Mouse (Mus musculus): ENCODE results near the gene Gm14444.
"Not testable (repeated sequence)": the region's sequence is repeated elsewhere in the genome, so short reads cannot be mapped to it uniquely, and the experiment has no call there.

The Gm14444 gene

DNA sequence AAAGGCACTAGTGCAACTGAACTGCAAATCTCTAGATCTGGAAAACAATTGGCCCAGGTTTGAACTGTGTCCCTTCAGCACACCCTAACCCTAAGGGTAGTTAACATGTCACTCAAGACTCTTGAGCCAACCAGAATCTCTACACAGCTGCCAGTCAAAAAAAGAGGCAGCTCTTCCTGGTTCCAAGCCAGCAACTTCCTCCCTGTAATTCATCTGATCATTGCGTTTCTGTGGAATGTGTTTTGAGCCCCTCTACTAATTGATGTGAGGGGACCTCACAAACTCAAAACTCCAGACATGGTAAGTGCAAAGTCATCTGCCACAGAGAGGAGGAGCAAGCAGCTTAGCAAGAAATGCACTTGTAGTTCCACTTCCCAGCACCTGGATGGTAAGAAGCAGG lies at the start of gene Gm14444:
Gene Gm14444, plus strand, starts transcription at position 220 of the 400 bp plus-strand sequence.
- DNase-seq (ENCODE audit: low spot score) = not testable (repeated sequence)

DNA sequence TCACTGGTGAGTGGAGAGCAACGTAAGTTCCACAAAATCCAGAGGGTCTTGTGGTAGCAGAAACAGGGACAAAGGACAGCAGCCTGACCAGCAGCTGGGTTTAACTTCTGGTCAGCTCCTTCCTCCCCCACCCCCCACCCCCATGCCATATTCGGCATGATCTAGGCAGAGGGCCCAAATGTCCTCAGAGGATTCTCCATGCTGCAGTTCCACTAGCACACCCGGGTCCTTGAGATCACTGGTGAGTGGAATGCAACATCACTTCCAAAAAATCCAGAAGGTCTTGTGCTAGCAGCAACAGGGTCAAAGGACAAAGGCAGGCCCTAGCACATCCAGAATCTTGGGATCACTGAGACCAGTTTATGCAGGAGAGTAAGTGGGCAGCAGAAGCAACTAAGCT lies 44.6 kb upstream of the Gm14444 start:
- DNase-seq (ENCODE audit: low spot score) = not testable (repeated sequence)

DNA sequence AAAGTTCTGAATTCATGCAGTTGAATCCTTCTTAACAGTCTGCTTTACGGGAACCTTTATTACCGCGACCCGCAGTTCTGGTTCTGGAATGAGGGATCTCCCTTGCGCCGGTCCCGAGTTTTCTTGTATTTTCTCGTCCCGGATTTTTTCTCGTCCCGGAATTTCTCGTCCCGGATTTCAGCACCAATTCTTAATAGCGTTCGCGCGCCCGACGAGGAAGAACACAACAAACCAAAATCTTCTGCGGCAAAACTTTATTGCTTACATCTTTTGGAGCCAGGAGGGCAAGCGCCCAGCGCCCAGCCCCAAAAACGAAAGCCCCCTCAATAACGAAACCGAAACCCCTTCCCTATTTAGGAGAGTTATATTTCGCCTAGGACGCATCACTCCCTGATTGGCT lies 34.2 kb downstream of the Gm14444 start:
- not testable (repeated sequence) for DNase-seq (ENCODE audit: low spot score)

DNA sequence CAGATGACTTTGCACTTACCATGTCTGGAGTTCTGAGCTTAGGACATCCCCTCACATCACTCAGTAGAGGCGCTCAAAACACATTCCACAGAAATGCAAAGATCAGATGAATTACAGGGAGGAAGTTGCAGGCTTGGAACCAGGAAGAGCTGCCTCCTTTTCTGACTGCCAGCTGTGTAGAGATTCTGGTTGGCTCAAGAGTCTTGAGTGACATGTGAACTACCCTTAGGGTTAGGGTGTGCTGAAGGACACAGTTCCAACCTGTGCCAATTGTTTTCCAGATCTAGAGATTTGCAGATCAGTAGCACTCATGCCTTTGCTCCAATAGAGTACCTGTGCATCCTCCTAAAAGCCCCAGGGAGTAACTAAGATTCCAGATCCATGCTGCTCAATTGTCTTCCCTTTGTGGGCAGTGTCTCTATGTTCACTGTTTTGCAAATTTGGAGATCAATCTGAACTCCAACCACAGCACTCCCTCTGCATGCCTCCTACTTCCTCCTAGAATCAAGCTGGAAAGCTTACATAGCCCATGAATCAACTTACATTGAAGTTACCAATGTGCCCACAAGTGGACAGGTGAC lies 57.7 kb downstream of the Gm14444 start, which contains the start of gene Gm14393:
Gene Gm14393, minus strand, starts transcription at position 101 of the 581 bp plus-strand sequence.
- not testable (repeated sequence) for DNase-seq (ENCODE audit: low spot score)
